Mouse (Mus musculus) spleen, postnatal 36 days (tissue): ENCODE results near the gene Ifit1bl2.
A peak's percentile ranks its signal among the peaks of the same experiment; 100 is the strongest.
"Not testable (repeated sequence)": the region's sequence is repeated elsewhere in the genome, so short reads cannot be mapped to it uniquely, and the experiment has no call there.

Experiments
- DNase-seq, 2 experiments: peaks; one replicate each; pipeline ENCODE4 v3.0.0; 2022; ENCODE audit warnings: low spot score in 2 of 2, mixed read lengths in 1 of 2

Ifit1bl2 gene

DNA sequence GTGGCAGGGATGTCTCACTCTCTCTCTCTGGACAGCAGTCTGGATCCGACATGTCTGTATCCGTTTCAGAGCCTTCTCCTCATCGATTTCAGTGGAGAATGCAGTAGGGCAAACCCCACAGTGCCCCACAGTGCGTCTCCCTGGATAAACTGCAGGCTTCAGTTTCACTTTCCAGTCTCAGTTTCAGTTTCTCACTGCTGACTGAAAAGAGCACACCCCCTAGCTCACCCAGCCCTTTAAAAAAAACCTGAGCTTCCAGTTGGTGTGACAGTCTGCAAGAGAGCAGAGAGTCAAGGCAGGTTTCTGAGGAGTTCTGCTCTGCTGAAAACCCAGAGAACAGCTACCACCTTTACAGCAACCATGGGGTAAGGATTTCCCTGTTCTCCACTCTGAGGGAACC, at the start of gene Ifit1bl2, which contains the start of gene Ifit1:
Gene Ifit1bl2 (minus strand): TSS at position 121 of the 400 bp plus-strand sequence.
Gene Ifit1 (plus strand): TSS at position 249 of the 400 bp plus-strand sequence.
- DNase-seq: peak; percentile 48

DNA sequence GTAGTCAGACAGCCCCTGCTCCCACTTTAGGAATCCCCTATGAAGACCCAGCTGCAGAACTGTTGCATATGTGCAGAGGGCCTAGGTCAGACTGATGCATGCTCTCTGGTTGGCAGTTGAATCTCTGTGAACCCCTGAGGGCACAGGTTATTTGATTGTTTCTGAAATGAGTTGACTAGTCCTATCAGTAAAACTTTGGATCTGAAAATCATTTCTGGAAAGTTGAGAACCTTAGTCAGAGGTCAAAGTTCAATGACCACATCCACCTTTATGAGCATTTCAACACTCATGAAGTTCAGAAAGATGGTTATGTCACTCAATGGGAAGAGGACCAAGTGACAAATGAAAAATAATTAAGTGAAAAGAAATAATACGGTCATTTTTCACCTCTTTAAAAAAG, 45.0 kb upstream of the Ifit1bl2 start:
- no peak for DNase-seq

GRCm38 (mm10) chr19:34684857-34685256, 44.3 kb upstream of the Ifit1bl2 start:
- DNase-seq: peak; percentile 4 to 25

DNA sequence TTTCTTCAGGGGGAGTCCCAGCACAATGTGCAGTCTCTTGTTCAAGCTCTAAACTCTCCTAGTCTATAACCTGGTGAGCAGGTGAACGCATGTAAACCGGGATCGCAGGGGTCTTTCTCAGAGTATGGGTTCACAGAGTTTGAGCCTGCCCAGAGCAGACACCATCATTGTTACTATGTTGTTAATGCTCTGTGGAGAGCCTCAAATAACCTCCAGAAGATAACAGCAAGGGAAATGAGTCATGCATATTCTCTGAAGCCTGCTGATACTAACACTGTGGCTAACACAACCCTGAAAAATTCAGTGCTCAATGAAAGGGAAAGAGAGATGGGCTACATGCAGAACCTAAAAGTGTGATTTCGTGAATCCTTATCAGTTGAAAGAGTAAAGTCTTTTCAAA, 37.9 kb upstream of the Ifit1bl2 start:
- DNase-seq: no peak

GRCm38 (mm10) chr19:34673476-34673875, 32.9 kb upstream of the Ifit1bl2 start:
- peak; percentile 8 to 37 for DNase-seq

DNA sequence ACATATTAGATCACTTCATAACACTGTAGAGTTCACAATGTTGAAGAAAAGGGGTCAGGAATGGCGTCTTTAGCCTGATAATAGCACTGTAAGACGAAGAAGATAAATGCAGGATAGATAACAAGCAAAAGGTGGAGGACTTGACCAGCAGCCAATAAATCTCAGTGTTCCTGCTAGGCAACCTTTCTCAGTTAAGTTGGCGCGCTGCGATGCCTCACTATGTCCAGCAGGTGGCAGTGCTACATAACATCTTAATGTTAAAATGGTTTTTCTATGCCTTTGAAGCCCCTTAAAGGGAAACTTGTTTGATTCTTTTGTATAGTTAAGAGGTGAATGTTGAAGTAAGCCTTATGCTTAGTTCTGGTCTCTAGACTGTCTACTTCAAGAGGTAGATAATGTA, 25.6 kb upstream of the Ifit1bl2 start:
- peak; percentile 14 to 37 for DNase-seq

DNA sequence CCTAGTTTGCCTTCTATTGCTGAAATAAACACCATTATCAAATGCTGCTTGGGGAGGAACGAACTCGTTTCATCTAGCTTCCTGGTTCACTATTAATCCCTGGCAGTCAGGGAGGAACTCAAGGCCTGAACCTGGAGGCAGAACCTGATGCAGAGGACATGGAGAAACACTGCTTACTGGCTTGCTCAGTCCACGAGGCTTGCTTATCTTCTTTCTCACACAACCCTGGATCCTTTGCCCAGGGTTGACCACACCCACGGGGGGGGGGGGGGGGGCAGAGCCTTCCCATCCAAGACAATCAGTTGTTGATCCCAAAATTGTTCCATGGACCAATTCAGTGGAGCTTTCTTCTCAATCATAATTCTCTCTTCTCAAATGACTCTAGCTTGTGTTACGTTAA, 22.2 kb upstream of the Ifit1bl2 start:
- no peak for DNase-seq

DNA sequence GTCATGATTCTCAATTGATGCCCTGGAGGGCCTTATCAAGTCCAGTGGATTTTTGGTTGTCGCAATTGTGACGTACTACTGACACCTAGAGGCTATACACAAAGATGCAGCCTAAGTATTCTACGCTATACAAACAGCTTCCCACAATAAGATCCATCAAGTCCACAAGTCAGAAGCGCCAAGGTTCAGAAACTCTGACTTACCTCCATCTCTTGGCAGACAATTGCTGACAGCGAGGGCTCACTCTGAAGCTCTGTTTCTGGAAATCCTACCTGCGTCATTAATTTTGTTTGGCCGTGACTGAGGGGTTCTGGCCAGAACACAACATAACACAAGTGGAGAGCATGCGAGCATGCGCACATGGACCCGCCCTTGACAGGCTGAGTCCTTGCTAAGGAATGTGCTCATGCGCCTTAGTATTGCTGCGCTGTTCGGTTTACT, 21.5 kb upstream of the Ifit1bl2 start:
- DNase-seq: peak; percentile 10 to 19

- peak in 1 of 2 experiments; percentile 22 for DNase-seq
Measured at GRCm38 (mm10) chr19:34656511-34657298, 16.2 kb upstream of the Ifit1bl2 start.

- DNase-seq: no peak
Measured at GRCm38 (mm10) chr19:34655227-34655805, 14.8 kb upstream of the Ifit1bl2 start.

DNA sequence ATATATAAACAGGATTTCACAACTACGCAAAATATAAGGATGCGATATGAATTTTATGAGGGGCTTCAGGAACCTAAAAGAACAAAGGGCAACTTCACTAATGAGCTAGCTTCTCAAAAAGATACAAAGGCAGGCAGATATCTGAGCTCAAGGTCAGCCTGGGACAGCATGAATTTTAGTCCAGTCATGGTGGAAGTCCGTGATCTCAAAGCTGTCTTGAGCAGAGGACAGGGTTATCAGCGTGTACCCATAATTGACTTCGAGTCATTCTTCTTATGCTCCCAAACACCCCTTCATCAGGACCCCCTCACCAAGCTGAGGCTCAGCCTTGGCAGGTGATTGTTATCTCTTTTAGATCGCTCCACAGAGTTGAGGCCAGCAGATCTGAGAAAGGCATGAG, 10.5 kb upstream of the Ifit1bl2 start:
- no peak for DNase-seq

DNA sequence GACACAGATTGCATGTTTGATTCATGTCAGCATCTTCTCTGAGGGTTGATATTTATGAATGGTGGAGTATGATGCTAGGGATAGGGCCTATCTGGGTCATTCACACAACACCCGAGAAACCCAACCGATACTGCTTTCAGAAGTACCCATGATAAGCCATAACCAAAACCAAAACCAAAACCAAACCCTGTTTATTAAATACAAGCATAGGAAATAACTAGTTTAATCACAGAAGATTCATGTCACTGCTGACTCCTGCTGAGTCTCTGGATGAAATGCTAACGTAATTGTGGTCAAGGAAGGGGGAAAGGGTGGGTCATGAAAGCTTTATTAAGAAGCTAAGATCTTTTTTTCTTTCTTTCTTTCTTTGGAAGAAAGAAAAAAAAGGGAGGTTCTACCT, 9.7 kb upstream of the Ifit1bl2 start:
- no peak for DNase-seq

- DNase-seq: not testable (repeated sequence)
Measured at GRCm38 (mm10) chr19:34647630-34648029, 7.1 kb upstream of the Ifit1bl2 start.

DNA sequence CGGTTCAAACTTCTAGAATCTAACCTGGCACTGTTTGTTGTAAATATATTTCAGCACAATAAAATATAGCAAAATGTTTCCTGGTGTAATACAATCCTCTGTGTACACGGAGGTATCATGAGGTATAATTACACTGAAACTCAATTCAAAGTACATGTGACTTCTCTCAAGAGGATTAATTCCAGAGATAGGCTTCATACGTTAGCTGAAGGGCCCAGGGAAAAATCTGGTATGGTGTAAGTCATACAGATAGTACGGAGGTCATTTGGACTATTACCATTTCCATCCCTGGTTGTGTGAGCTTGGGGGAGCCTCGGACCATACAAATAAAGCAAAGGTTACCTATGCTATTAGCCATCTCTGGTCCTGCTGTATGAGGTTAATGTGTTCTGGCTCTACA, 2.1 kb upstream of the Ifit1bl2 start:
- no peak for DNase-seq

DNA sequence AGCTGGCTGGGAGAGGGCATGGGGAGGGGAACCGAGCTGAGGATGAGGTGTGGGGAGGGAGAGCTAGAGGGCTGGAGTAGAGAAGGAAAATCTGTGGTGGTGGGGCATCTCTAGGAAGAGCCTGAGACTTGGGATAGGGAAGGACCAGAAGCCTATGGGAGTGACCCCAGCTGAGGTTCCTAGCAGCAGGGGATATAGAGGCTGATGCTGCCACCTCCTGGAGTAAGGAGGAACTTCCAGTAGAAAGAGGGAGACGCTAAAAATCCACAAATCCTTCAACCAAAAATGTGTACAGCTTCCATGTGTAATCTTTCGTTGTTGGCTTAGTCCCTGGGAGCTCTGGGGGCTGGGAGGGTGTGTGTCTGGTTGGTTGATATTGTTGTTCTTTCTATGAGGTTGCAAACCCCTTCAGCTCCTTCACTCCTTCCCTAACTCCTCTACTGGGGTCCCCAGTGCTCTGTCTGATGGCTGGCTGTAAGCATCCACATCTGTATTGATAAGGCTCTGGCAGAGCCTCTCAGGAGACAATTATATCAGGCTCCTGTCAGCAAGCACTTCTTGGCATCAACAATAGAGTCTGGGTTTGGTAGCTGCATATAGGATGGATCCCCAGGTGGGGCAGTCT, 3.5 kb downstream of the Ifit1bl2 start:
- DNase-seq: peak; percentile 32 to 48

GRCm38 (mm10) chr19:34633484-34633883, 7.1 kb downstream of the Ifit1bl2 start:
- DNase-seq: no peak

DNA sequence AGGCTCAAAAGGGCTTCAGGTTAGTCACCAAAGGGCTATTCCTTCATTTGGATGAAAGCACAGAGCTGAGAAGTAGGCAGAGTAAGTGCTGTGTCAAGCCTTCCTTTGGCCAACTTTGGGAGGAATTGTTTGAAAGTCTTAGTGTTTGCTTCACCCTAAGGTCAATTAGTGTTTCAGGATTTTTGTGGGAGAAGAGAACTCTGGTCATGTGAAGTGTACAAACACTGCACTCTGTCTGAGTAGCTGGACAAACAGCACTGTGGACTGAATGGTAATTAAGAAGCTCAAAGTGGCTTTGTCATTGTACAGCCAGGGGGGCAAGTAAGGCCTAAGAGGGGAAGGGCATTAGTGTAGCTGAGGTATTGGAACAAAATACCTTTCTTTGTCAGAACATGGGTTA, 9.1 kb downstream of the Ifit1bl2 start:
- no peak for DNase-seq

- DNase-seq: no peak
Measured at GRCm38 (mm10) chr19:34627496-34627895, 13.0 kb downstream of the Ifit1bl2 start.

DNA sequence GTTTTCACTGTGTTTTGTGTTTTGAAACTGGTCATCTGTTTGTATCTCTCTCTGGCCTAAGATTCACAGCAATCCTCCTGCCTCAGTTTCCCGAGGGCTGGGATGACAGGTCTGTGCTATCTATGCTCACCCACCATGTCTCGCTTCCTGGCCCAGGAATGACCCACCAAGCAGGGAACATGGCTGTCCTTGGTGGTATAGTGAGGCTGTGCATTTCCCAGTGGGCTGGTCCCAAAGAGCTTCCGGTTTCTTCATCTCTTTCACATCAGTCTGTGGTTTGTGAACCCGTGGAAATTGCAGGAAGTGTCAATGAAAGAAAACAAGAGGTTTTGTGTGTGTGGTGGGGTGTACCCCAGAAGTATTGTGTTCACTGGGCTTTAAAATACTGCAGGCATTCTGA, 15.9 kb downstream of the Ifit1bl2 start:
- DNase-seq: no peak

- DNase-seq: no peak
Measured at GRCm38 (mm10) chr19:34623781-34624180, 16.8 kb downstream of the Ifit1bl2 start.

GRCm38 (mm10) chr19:34620871-34621270, 19.7 kb downstream of the Ifit1bl2 start:
- DNase-seq: no peak

DNA sequence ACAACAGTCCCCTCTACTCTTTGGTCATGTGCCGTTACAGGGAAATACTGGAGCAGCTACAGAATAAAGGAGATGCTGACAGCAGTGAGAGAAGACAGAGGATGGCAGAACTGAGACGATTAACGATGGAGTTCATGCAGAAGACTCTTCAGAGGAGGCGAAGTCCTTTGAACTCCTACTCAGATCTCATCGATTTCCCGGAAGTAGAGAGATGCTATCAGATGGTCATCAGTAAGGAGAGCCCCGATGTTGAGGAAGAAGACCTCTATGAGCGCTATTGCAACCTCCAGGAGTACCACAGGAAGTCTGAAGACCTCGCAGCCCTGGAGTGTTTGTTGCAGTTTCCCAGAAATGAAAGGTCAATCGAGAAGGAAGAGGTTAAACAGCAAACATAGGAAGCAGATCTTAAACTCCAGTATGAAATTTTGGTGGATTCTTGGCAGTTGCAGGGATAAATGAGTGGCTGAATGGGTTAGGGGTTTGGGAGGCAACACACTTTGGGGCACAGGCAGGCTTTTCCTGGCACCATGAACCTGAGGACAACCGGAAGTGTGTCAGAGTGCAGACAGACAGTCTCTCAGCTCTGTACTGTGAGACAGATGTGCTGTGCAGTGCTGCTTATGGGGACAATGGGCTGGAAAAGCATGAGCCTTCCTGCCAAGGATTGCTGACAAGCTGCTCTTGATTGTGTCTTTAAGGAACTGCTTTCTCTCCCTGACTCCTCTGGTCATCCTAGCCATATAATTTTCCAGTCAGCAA, 28.1 kb downstream of the Ifit1bl2 start:
- not testable (repeated sequence) for DNase-seq
